Mouse (Mus musculus) erythroid progenitor cell, adult 5-6 weeks (primary cell): Measurements from ENCODE around the gene Slc5a3. TPM values are rescaled to one million over a fixed set of nuclear protein-coding genes. Genes with fewer than 3 reads are reported as not detected.
A peak's percentile ranks its signal among the peaks of the same experiment; 100 is the strongest.

ENCODE experiments used
- ATAC-seq: replicated peaks from 2 replicates; pipeline ENCODE4 v1.8.0; 2016; ENCODE audit warnings: moderate number of reproducible peaks, mild to moderate bottlenecking, moderate TSS enrichment, inconsistent platforms; ENCODE audit not compliant: poor library complexity, low FRiP score, severe bottlenecking
- total RNA-seq, 2 experiments: library from RNA; stranded (forward) in 1 of 2; stranded (reverse) in 1 of 2; fragments of 150-400 nt in 1 of 2; fragments of 186-747, 209-891 nt in 1 of 2; gene quantifications; 2 replicates each; pipeline versions ENCODE4 v1.2.3 to v1.2.4; 2015 to 2017; ENCODE audit warnings: low replicate concordance in 2 of 2

The Slc5a3 gene
- 0.42 TPM in 1 of 2 replicates, not detected in the other for total RNA-seq (2015; ENCODE audit: low replicate concordance)
- total RNA-seq (2017; ENCODE audit: low replicate concordance): 0.08 and 0.13 TPM in 2 replicates

DNA sequence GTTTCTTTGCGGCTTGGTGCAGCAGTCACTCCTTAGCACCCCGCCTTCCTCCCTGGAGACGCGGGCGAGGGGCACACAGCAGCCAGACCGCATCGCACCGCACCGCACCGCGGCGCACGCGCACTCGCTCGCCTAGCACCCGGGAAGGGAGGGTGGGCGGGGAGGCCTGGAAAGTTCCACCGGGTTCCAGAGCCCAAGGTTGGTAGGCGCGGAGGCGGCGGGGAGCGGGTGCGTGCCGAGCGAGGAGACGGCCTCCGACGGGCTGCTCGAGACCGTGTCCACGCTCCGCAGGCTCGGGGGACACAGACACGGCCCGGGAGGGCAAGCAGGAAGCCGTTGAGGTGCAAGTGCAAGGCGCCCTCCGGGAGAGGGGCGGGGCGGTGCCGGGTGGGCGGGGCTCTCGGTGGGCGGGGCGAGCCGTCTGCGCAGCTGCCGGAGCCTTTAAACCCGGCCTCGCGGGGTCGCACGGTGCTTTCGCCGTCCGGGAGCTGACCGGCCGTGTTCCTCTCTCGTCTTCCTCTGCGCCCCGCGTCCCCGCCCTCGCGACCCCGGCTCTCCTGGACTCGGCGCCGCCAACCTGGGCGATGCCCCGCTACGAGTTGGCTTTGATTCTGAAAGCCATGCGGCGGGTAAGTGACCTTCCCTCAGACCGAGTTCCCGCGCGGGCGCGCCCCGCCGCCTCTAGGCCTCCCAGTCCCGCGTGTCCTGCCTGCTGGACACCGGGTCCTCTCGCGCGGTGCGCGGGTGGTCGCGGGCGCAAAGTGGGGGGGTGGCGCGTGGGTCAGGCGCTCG is at the start of gene Slc5a3, which contains the start of the genes Mrps6 and Gm49711:
TSS of gene Slc5a3 (plus strand) at position 471 of the 792 bp plus-strand sequence.
TSS of gene Mrps6 (plus strand) at position 419 of the 792 bp plus-strand sequence.
TSS of gene Gm49711 (plus strand) at position 465 of the 792 bp plus-strand sequence.
- ATAC-seq: peak; percentile 74

- ATAC-seq: no peak
Measured at GRCm38 (mm10) chr16:92009586-92009985, 48.5 kb upstream of the Slc5a3 start.

- no peak for ATAC-seq
Measured at GRCm38 (mm10) chr16:92016792-92017191, 41.3 kb upstream of the Slc5a3 start.

DNA sequence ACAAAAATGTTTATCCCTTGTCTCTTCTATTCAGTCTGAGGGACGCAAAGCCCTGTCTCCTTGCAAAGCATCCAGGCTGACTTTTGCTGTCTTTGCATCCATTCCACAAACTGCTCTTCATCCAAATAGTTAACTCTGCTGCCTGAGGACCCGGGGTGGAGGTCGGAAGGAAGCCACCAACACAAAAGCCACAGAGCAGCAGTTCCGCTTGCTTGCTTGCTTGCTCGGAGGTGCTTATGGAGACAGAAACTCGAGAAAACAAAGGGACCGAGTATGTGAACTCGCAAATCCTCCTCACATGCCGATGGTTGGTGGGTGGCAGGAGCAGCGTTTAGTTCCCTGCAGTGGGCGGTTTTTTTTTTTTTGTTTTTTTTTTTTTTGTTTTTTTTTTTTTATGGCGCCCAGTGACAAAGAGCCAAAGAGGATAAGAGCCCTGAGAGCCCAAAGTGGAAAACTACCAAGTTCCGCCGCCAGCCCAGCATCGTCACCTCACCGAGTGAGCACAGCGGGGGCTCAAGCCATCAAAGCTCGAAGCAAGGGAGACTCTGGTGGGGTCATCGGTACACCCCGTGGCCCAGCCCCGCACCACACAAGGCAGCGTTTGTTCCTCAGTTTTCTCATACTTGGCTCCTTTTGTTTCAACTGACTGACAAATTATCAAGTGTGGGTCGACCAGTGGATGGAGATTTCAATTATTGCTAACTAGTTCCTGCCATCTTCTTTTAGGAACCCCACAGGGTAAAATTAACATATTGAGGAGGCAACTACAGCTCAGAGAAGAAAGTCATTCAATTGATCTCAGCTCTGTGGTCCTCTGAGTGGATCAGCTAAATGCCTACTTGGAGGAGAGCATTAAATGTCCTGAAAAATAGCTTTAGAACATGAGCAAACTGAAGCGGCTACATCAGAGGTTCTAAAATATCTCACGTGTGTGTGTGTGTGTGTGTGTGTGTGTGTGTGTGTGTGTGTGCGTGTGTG is 38.7 kb upstream of the Slc5a3 start:
- no peak for ATAC-seq

GRCm38 (mm10) chr16:92021656-92022400 is 36.3 kb upstream of the Slc5a3 start:
- no peak for ATAC-seq

- ATAC-seq: no peak
Measured at GRCm38 (mm10) chr16:92022494-92023283, 35.4 kb upstream of the Slc5a3 start.

DNA sequence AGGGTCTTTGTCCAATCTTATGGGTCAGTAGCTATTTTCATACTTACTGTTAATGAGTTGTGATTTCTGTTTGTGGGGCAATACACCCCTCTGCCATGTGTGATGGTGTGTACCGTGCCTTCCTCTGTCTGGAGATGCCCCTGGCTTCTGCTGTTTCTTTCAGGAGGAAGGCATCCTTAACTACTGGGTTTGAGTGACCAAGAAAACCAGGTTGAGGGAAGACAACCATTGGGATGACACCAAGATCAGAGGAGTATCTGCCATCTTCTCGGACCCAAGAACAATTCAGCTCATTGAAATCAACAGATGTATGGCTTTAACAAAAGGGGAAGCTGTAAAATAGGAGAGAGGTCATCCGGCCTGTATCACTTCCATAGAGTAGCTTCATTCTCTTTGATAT is 24.8 kb upstream of the Slc5a3 start:
- ATAC-seq: no peak

DNA sequence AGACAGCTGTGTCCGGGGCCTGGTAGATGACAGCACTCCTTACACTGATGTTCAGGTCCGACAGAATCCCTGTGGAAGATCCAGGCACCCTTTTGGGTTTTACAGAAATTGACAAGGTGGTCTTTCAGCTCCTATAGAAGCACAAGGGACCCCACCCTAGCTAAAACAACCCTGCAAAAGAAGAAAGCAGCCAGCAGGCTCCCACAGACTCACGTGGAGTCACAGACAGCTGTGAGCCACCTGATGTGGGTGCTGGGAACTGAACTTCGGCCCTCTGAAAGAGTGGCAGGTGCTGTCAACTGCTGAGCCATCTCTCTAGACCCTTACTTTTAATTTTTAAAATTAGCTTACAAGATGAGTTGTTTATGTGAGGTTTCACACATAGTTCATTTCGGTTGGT is 23.4 kb upstream of the Slc5a3 start:
- ATAC-seq: no peak

GRCm38 (mm10) chr16:92036701-92037100 is 21.4 kb upstream of the Slc5a3 start:
- no peak for ATAC-seq

DNA sequence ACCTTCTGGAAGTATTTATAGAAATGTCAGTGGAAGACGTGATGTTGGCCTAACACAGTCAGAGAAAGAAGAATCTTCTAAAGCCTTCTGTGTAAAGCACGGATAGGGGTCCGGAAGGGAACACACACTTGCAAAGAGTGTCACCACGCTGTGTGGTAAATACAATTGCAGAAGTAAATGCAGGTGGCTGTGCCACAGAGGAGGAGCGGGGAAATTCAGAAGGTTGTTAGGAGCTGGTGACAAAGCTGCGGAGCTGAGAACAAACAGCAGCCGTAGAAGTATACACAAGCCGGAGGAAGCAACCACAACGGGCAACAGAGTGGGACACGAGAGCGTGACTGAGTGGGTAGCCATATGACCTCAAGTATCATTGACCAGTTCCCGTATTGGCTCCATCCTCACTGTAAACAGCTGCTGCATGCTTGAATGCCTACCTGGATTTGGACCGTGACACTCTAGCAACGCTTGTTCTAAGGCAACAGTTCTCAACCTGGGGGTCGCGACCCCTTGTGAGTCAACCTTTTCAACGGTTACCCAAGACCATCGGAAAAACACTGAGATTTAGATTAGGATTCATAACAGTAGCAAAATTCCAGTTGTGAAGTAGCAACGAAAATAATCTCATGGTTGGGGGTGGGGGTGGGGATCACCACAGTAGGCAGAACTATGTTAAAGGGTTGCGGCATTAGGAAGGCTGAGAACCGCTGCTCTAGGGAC is 20.1 kb upstream of the Slc5a3 start:
- no peak for ATAC-seq

DNA sequence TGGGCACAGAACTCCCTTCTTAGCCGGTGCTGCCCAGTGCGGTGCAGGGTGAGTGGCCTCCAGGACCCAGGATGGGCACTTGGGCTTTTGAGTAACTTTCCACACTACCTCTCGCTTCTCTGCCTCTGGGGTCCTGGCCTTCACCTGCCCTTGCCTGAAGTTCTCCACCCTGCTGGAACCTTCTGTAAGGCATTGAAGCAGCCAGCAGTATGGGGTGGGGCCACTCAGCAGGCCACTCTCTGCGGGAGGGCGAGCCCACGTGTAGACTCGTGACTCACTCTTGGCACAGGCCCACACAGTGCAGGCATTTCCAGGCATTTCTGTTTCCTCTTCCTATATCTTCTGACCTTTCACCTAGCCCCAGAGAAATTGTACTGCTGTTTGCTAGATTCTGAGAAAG is 18.7 kb upstream of the Slc5a3 start:
- ATAC-seq: 0 out of 2 replicates have a peak, but pooled peaks have one; percentile 34

GRCm38 (mm10) chr16:92039966-92040365 is 18.2 kb upstream of the Slc5a3 start:
- no peak for ATAC-seq

DNA sequence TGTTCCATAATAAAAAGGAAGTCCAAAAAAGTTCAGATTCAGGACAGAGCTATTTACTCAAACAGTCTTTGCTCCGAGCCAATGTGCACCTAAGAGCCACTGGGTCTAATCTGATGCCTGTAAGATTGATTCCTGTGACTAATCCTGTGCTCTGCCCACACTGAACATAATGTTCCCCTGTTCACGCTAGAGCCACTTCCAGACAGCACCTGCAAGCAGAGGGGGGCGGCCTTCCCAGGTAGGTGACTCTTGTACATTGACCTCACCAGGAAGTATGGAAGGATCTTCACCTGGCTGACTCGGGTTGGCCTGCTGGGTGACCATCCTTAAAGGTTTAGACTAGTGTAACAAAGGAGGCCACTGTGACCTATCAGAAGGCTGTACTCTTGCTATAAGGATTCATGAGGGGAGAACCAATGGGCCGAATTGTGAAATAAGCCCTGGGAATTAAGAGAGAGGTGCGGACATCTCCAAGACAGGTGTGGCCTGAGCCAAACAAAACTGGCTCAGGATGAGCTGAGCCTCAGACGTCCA is 6.3 kb upstream of the Slc5a3 start:
- no peak for ATAC-seq

- no peak for ATAC-seq
Measured at GRCm38 (mm10) chr16:92052569-92052968, 5.6 kb upstream of the Slc5a3 start.

- no peak for ATAC-seq
Measured at GRCm38 (mm10) chr16:92056711-92057110, 1.4 kb upstream of the Slc5a3 start.

DNA sequence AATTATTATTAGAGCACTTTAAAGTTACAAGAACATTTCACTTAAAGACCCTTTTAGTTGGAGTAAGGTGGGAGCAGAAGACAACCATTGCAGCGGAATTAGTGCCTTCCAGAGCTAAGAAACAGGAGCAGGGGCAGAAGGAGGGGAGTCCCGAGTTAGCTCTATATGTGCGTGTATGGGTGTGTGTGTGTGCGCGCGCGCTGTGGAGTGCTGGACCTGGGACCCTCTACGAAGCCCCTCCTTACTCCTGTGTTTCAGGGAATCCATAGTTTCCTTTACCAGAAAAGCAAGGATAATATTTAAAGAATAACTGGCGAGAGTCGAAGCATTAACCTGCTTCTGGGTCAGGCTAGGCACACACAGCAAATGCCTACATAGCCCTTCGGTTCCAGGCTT is 668 bp upstream of the Slc5a3 start:
- no peak for ATAC-seq

DNA sequence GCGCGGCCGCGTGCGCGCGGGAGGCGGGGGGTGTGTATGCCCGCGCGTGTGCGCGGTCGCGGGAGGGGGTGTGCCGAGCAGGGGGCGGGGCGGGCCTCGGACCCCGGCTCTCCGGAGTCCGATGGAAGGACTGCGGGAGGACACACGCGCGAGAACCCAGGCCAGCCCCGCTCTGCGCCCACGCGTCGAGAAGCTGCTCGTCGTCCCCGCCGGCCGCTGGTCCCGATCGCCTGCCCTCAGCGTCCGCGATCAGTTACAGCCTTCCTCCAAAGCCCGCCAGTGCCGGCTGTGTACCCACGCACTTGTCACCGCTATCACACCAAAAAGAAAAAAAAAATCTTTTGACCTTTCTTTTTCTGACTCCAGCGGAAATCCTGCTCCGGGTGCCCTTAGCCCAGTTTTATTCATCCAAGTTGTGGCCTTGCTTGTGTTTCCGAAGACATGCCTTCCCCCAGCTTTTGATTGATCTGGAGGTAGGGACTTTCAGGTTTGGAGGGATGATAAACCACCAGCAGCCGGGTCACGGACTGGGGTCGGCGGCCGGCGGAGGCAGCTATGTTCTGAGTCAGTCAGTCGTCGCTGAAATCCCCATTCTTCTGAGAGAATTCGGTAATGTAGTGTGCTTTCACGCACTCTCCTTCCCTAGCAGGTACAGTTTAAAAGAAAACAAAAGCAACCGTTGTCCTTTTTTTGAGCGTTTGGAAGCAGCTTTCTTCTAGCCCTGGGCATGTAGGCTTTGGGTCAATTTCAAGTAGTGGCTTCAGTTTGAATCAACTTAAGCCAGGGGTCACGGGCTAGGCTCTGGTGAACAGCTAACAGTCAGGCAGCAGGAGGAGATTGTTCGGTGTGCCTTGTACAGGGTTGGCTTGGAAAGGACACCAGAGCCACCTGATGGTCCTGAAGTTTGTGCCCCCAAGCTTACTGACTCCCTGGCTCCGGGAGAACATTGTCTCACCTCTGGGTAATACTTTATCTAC is 810 bp downstream of the Slc5a3 start:
- ATAC-seq: no peak
